Mouse (Mus musculus) MN1 (cell line): ENCODE measurements around the gene Hsf2.
A peak's percentile ranks its signal among the peaks of the same experiment; 100 is the strongest.

Experiments
- DNase-seq: peaks from one replicate; pipeline ENCODE4 v3.0.0-alpha.2; 2016; ENCODE audit warnings: low spot score

The Hsf2 gene

DNA sequence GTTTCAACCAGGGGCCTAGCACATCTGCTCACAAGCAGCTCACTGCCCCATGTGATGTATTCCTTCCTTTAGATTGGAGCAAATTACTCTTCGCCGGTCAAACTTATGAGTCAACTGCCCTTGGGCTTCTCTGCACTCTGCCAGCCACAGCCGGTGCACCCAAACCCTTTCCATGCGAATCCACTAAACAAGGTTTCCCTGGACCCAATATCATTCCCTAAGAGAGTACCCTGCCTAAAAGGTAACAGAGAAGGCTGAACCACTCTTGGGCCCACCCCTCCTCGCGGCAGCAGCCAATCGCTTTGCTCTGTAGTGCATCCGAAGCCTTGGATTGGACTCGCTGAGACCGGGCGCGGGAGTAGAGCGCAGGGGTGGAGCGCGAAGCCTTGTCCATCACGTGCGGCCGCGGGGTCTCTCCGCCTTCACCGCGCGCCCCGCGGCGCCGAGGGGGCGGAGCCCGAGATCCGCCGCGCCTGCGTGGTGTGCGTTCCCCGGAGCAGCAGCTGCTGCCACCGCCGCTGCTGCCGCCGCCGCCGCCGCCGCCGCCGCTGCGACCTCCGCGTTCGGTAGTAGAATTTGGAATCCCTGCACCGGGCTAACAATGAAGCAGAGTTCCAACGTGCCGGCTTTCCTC lies at the start of gene Hsf2:
TSS of gene Hsf2 (plus strand) at position 478 of the 634 bp plus-strand sequence.
- peak; percentile 100 for DNase-seq

DNA sequence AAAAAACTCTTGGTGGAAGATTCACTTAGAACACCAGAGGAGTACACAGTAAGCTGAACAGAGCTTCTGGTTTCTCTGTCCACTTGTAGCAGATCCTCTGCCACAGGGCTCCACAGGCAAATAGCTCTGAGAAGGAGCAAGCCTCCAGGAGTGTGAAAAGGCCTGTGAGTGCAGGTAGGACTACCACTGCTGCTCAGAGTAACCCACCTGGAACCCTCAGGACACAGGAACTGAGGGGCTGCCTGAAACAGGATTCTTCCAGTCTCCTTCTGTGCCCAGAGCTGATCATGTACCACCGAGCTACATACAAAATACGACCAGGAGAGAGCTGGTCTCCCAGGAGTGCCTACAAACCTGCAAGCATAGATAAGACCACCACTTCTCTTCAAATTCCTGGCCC lies 48.3 kb upstream of the Hsf2 start:
- DNase-seq: no peak

DNA sequence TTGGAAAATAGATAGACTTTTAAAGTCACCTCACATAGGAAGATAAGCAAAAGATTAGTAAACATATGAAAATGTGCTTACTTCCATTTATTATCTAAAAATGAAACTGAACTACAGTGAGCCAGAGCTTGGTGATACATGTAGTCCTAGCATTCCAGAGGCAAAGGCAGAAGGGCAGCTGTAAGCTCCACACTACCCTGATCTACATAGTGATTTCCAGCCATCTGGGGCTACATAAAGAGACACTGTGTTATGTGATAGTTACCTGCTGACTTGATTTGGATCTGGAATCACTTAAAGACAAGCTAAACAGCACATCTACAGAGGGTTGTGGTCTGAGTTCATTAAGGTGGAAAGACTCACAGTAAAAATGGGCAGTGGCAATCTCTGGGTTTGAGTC lies 45.1 kb upstream of the Hsf2 start:
- DNase-seq: peak; percentile 14

DNA sequence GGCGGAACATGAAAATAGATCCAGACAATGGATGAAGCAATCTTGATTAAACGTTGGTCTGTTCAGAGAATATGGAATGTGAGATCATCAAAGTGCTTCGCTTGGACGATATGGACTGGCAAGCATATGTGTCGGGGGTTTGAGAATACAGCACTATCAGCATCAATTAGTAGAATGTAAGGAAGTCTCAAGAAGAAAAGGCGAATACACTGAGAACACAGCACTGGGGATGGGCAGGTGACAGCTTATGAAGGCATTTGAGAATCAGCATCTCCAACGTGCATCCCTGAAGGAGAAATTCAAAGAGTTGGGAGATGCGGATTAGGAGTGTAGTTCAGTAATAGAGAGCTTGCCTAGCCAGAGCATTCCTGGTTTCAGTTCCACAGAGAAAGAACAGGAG lies 41.8 kb upstream of the Hsf2 start:
- DNase-seq: peak; percentile 16

DNA sequence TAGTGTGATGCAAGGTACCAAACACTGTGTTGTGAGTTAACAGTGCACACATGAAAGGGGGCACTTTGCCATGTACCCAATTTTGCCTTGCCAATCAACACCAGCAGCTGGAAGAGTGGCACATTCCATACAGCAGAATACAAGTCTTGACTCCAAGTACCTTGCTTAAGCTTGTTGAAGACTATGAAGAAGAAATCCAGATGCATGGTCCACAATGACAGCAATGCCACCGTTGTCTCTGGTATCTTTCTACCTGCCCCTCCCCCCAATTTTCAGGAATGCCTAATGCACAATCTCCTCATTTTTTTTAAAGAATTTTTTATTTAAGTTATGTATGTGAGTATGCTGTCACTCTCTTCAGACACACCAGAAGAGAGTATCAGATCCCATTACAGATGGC lies 40.5 kb upstream of the Hsf2 start:
- DNase-seq: peak; percentile 20

DNA sequence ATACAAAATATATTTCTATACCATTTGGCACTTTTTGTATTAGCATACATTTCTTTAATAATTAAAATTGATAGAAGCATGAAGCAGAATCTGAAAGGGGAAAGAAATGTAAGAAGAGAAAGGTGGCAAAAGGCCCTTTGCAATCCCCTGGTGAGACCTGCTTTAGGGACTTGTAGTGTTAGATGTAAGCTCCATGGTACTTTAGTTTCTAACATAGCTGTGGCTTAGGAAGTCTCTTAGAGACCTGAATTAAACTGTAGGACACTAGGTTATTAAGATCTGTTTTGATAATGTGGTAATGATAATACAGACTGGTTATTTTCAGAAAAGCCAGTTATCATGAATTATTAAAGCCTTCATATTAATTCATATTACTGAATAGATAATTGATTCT lies 38.5 kb upstream of the Hsf2 start:
- DNase-seq: no peak

DNA sequence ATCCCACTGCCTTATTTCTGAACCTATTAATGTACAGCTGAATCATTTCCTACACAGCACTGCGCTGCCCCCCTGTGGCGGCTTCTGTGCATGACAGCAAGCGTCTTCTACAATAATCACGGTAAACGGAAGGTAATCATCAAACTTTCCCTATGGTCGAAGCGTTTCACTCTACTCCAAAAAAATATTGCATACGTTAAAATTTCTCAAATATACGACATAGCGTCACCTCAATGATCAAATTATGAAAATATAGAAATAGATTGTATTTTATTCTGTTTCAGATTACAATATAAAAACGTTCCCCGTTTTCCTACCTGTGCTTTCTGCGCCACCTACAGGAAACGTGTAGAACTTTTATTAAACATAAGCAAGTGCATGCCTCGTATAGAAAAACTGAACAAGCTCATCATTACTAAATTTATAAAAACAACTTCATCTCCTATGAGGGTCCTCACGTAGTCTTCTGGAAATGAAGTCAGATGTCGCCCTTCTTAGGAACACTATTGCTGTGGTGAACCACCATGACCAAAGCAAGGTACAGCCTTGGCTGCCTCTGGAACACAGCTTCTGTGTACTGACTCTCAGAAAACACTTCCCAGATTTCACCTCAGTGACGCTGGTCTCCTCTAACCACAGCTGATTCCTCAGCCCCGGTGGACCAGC lies 38.0 kb upstream of the Hsf2 start:
- peak; percentile 58 for DNase-seq

DNA sequence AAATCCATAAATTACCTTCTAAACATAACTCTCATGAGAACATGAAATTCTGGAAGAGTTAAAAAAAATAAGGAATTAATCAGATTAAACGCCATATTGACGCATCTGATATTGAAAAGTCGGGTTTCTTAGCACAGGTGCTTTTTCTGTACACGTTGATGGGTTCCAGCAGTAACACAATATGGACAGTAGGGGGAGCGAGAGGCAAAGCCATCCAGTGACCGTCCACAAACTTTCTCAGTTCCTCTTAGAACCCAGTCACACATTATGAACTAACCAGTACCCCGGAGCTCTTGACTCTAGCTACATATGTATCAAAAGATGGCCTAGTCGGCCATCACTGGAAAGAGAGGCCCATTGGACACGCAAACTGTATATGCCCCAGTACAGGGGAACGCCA lies 22.9 kb upstream of the Hsf2 start:
- peak; percentile 71 for DNase-seq

DNA sequence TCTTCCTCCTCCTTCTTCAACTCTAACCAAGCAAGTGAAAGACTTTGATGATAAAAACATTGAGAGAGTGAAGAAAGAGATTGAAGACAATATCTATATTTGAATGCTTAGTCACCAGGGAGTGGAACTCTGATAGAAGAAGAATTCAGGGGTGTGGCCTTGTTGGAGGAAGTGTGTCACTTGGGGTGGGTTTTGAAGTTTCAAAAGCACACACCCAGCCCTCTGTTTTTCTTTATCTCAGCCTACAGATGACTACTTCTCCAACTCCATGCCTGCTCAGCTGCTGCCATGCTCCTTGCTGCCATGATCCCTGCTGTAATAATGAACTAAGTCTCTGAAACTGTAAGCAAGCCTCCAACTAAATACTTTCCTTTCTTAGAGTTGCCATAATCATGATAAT lies 20.4 kb upstream of the Hsf2 start:
- no peak for DNase-seq

DNA sequence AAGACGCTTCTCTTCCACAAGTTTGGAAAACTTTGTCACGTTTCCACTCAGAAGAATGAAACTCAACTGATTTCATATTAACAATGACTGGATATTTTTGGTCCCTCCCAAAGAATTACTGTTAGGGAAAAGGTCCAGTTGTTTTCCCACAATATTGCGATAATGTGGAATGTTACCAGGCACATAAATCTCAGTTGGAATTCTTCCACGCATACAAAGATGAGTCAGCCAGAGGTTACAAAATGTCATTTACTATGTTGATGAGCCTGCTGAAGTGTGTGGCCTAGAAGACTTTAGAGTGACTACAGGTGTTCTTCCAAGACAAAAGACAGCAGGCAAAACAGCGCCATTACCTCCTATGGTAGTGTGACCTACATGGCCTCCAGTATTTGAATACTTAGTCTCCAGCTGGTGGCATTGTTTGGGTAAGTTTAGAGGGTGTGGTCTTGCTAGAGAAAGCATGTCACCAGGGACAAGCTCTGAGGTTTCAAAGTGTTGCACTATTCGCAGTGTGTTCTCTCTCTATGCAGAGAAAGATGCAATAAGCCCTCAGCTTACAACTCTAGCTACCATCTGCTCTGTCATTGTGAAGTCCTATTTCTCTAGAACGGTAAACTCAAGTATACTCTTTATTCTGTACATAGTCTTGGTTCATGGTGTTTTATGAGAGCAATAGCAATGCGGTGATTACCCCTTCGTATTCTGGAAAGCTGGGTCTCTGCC lies 8.9 kb upstream of the Hsf2 start:
- DNase-seq: no peak

DNA sequence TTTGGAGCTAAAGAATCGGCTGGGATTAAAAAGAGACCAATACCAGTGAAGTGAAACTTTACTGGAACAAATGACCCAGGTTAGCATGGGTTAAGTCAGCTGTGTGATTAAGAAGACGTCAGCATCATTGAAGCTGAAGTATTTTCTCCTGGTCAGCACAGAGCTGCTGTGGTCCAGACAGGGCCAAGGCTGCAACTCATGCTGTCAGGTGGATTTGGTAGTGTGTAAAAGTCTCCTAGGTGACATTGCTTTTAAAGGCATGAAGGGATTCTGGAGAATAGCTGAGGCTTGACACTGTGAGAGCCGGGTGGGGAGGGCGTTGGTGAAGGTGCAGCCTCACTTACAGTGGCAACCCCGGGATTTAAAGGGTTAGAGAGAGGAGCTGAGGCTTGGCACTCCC lies 4.5 kb upstream of the Hsf2 start:
- no peak for DNase-seq

DNA sequence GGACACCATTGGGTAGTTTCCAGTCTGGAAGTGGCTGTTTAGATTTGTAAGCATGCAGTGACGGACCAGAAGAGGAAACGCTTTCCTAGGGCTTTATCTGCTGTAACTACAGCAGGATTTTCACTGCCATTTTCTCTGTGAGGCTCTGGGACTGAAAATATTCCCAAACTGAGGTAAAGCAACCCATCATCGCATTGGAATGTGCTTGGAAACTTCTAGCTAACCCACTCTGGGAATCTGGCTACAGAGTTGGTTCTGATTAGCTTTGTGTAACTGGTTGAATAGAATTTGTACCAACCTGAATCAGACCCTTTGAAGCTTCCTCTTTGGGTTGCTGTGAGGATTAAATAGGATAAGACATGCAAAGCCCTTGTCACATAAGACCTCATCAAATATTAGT lies 1.4 kb upstream of the Hsf2 start:
- DNase-seq: no peak

DNA sequence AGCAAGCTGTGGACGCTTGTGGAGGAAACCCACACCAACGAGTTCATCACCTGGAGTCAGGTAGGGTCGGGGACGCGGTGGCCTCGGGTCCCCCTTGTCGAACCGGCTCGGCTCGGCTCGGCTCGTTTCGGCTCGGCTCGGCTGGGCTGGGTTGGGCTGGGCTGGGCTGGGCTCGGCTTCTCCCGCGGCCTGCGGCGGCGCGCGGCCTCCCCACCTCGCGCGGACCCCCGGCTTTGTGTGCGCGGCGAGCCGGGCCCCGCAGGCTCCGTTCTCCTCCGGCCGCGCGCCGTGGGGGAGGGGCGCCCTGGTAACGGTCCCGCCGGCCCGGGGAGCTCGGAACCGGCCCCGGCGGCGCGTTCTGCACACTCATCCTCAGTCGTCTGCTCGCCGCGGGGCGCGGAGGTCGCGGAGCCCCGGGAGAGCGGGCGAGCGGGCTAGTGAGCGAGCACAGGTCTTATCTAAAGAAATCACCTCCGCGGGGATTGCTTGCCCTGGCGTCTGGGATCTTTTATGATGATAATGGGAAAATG lies 422 bp downstream of the Hsf2 start:
- DNase-seq: peak; percentile 81

DNA sequence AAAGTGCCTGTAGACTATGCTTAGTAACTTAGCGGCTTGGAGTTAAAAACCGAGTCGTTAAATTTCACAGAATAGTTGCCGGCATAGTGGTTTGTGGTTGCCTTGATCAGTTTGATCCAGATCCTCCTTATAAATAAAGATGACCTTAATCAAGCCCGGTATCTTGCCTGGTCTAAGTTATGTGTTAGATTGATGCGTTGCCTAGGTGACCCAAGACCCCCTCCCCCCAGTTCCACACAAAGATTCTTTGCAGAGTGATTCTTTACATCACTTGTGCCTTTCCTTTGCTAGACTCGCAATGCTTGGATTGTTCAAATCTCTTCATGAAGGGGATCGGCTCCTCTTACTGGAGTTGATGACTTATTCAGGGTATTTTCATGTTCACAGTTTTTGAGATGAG lies 1.0 kb downstream of the Hsf2 start:
- peak; percentile 62 for DNase-seq

DNA sequence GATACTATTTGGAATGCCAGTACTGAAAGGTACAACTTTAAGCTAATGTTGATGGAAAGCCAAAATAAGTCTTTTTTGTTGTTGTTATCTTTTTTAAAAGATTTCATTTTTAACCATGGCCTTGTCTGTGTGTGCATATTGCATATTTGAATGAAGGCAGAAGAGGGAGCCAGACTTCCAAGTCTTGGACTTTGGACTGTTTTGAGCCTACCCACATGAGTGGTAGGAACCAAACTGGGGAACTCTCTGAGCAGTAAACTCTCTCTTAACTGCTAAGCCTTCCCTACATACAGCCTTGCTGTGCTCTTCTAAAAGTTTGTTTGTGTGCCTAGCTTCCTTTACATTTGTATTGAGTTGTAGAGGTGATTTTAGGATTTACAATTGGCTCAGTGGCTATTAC lies 2.4 kb downstream of the Hsf2 start:
- no peak for DNase-seq

DNA sequence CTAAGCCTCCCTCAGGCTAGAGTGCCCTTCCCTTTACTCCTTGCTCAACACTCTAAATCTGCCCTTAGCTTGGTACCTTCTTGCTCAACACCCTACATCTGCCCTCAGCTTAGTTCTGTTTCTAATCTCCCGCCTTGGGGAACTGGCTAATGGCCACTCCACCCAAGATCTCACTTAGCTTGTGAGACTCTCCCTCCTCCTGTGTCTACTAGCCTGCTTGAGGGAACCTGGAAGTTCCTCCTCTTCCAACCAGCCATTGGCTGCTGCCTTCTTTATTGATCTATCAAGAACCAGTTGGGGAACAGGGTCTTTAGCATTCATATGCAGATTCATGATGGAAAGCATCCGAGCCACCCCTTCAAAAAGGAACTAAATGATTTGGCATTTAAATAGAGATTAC lies 5.9 kb downstream of the Hsf2 start:
- no peak for DNase-seq

DNA sequence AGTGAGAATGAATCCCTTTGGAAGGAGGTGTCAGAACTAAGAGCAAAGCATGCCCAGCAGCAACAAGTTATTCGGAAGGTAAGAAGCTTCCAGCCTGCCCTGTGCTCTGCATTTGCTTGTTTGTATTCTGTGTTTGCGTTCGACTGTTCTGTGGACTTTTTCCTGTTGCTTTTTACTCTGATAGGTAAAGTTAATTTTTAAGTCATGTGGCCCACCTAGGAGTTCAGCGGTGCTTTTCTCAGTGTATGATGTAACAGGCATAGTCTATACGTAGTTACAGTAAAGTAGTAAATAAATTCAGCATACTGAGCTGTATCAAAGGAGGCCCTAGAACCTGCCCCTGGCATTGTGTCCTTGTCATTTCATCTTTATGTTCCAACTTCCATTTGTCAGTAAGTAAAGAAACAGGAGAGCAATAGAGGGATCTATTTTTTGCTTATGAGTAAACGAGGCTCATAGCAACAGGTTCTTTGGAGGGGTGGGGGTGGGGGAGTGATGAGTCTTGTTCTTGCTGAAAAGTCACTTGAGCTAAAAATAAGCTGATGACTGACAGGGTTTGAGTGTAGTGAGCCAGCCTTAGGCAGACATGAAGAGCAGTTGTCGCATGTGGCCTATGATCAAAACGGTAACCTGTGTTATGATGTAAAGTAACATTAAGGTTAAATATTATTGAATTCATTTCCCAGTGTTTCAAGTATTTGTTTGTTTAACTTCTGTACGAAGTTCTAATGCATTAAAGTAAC lies 13.4 kb downstream of the Hsf2 start:
- DNase-seq: no peak

DNA sequence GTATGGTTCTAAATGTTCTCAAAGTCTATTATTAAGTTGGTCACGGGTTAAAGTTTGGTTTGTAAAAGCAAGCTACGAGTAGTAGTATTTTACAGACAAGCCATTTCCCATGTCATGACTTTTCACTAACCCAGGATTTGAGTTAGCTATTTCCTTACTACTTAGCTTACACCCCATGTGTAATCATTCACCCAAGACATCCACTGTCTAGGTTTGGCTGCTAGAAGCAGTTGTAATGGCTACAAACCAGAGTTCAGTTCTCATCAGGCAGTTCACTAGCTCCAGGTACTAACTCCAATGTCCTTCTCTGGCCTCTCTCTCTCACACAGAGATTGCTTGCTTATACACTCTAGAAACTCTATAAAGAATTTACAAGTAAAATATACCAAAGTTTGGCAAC lies 28.4 kb downstream of the Hsf2 start:
- no peak for DNase-seq

DNA sequence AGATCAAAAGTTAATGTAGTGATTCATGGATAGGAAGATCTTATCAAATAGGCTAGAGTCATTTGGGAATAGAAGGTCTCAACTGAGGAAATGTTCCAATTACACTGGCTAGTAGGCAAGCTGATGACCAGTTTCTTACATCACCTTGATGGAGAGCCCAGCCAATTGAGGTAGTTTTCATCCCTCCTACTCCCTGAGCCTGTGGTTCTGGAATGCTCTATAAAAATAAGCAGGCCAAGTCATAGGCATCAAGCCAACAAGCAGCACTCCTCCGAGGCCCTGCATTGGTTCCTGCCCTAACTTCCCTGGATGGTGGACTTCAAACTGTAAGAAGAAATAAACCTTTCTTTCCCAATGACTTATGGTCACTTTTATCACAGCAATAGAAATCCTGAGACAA lies 29.1 kb downstream of the Hsf2 start:
- no peak for DNase-seq

DNA sequence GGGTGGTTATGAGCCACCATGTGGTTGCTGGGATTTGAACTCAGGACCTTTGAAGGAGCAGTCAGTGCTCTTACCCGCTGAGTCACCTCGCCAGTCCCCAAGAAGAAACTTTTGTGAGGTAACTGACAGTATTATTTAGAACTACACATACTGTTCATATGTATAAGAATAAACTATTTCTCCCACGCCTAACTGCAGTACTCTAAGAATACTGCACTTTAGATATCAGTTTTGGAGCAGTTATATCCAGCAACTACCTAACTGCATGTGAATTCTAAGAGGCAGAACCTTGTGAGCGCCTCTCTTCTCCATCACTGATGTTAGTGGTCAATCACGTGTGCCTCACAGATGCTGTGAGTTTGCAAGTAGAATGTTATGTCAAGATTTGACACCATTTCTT lies 40.3 kb downstream of the Hsf2 start:
- no peak for DNase-seq

DNA sequence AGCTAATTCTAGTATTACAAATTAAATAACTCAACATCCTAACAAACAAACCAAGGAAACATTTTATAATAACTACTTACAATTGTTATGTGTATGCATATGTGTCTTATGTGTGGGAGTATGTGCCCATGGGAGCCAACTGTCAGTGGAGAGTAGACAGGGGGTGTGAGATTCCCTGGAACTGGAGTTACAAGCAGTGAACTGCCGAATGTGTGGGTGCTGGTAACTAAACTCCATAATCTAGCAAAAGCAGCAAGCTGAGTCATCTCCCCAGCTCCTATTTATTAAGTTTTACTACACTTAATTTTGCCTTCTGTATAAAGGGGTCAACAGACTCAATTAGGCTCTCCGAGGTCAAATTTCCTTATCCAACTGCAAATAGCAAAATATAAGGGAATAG lies 44.9 kb downstream of the Hsf2 start:
- peak; percentile 32 for DNase-seq

DNA sequence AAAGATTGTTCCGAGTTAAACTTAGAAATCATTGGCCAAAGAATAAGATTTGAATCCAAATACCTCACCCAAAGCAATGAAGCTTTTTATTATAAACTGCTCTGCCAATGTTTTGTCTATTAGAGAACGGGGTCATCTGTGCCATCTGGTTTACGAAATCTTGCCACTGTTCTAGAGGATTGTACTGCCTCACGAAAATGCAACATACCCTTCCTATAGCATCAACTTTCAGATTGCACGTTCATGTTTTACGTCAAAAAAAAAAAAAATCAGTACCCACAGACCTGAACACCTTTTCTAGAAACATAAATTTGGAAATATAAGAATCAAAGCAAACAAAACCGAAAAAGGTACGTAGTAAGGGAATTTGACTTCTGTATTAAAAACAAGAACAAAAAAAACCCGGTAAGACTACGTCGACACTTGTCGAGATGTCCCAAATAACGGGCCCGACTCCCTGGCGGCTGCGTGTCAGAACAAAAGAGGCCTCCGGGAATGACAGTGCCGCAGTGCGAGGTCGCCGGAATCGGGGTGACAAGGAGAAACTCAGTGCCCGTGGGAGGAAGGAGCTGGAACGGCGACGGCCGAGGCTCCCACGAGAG lies 45.5 kb downstream of the Hsf2 start:
- peak; percentile 57 for DNase-seq
